Mouse (Mus musculus) bone marrow macrophage, adult 2 months (primary cell): ENCODE results near the gene Actn1.

Experiments
- CTCF ChIP-seq: IDR thresholded peaks from 2 replicates; pipeline ENCODE4 v1.5.1; 2012; ENCODE audit warnings: low read depth, mild to moderate bottlenecking, low read length, moderate library complexity
- POLR2A ChIP-seq: IDR thresholded peaks from 2 replicates; pipeline ENCODE4 v1.6.1; 2012; ENCODE audit warnings: mild to moderate bottlenecking, low read depth, low read length, borderline replicate concordance

DNA sequence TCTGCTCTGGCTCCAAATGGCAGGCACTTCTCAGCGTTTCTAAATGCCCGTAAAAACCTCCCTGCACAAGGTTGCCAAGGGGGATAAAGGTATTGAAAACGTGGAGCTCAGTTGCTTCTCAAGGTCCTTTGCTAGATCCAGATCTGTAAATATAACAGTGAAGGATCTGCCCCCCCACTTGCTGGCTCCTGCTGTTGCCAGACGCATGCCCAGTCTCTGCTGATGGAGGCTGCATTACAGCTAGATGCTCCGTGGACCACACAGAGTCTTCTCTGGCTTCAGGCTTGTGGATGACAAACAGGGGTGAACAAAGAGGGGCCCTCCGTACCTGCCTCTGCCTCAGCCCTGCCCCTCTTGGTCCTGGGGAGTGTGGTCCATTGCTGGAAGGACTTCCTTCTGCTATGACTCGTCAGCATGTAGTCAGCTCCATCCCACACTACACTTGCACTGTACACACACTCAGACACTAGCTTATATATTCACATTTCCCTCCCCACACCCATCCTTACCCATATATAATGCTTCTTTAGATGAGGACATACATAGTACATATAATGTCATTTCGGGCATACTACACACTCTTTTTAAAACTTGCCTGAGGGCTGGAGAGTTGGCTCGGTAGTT is 40.8 kb upstream of the Actn1 start:
- TF ChIP-seq CTCF = no peak
- no peak for TF ChIP-seq POLR2A
